Mouse (Mus musculus) layer of hippocampus, postnatal 10 days (tissue): ENCODE measurements around the gene Amer1. TPM values are rescaled to one million over a fixed set of nuclear protein-coding genes. Genes with fewer than 3 reads are reported as not detected.

ENCODE experiments used
- DNase-seq, 2 experiments: peaks; one replicate each; pipeline ENCODE4 v3.0.0; 2021; ENCODE audit warnings: low spot score in 2 of 2
- long read RNA-seq: library from polyadenylated mRNA; stranded (forward); transcript quantifications from one replicate; pipeline ENCODE4 v2.0.0, GENCODE M21; 2023
- total RNA-seq, 2 experiments: library from RNA; stranded (reverse); gene quantifications; 2 replicates each; pipeline ENCODE4 v1.2.3; 2021

The Amer1 gene
- total RNA-seq, result 10 to 100 TPM; 15.7 to 16.1 TPM
- long read RNA-seq, full-length matches to known transcripts, result 20 of 20 reads
- long read RNA-seq, partial matches to known transcripts, result 0 of 20 reads
- long read RNA-seq, other reads (novel, unspliced or antisense), result 0 of 20 reads

GRCm38 (mm10) chrX:95444776-95445111 lies at the start of gene Amer1:
Gene Amer1, minus strand, starts transcription at chrX:95444872.
- DNase-seq, result peak; percentile 85 to 88

- no peak for DNase-seq
Measured at GRCm38 (mm10) chrX:95457166-95457565, 12.5 kb upstream of the Amer1 start.

GRCm38 (mm10) chrX:95445866-95446265 lies 1.2 kb upstream of the Amer1 start:
- DNase-seq, result no peak

GRCm38 (mm10) chrX:95445141-95445540 lies 469 bp upstream of the Amer1 start:
- DNase-seq, result no peak

- peak; percentile 25 to 47 for DNase-seq
Measured at GRCm38 (mm10) chrX:95443898-95444775, 535 bp downstream of the Amer1 start.

GRCm38 (mm10) chrX:95443390-95443789 lies 1.3 kb downstream of the Amer1 start:
- no peak for DNase-seq

GRCm38 (mm10) chrX:95442261-95442660 lies 2.4 kb downstream of the Amer1 start:
- no peak for DNase-seq

GRCm38 (mm10) chrX:95441290-95441689 lies 3.4 kb downstream of the Amer1 start:
- DNase-seq, result no peak

- DNase-seq, result no peak
Measured at GRCm38 (mm10) chrX:95438491-95438890, 6.2 kb downstream of the Amer1 start.

GRCm38 (mm10) chrX:95437236-95437635 lies 7.4 kb downstream of the Amer1 start:
- DNase-seq, result peak in 1 of 2 experiments; percentile 19

- no peak for DNase-seq
Measured at GRCm38 (mm10) chrX:95373101-95373500, 71.6 kb downstream of the Amer1 start.

Other genes starting within 250 kb of the Amer1 start
- 100 to 1,000 TPM; 139 to 150 TPM for gene Arhgef9, start 248.0 kb downstream of the Amer1 start, total RNA-seq
- not detected for gene Asb12, start 113.1 kb upstream of the Amer1 start, total RNA-seq
- gene Pfn5, start 113.2 kb upstream of the Amer1 start, total RNA-seq, result not detected
- gene Zc4h2, start 213.6 kb upstream of the Amer1 start, total RNA-seq, result 10 to 100 TPM; 24.3 to 24.7 TPM